Mouse (Mus musculus) mammary gland, adult 2 months (tissue): ENCODE measurements around the gene Atp10a. TPM values are rescaled to one million over a fixed set of nuclear protein-coding genes. Genes with fewer than 3 reads are reported as not detected.

Experiments used
- polyA plus RNA-seq: library from polyadenylated mRNA; depleted of rRNA; stranded (reverse); fragments of >200 nt; gene quantifications from 2 replicates; pipeline ENCODE4 v1.2.3, GENCODE M21; 2012; ENCODE audit warnings: low replicate concordance; rRNA removed

Gene Atp10a
- 7.6 and 10.4 TPM in 2 replicates for polyA plus RNA-seq

GRCm38 (mm10) chr7:58655866-58656265, at the start of gene Atp10a:
TSS of gene Atp10a (plus strand) at chr7:58656166.

